Mouse (Mus musculus) brain, embryonic 14.5 days (tissue): Measurements from ENCODE around the gene Tapt1. TPM values are rescaled to one million over a fixed set of nuclear protein-coding genes. Genes with fewer than 3 reads are reported as not detected.
"Not testable (repeated sequence)": the region's sequence is repeated elsewhere in the genome, so short reads cannot be mapped to it uniquely, and the experiment has no call there.

Experiments used
- DNase-seq: peaks from one replicate; pipeline ENCODE4 v3.0.0-alpha.2; 2011; ENCODE audit warnings: low read depth
- CTCF ChIP-seq: fragments of 200-500 bp; IDR thresholded peaks from 2 replicates; pipeline ENCODE4 v1.5.1; 2012; ENCODE audit warnings: inconsistent platforms, mild to moderate bottlenecking, moderate library complexity, borderline replicate concordance; ENCODE audit not compliant: insufficient read depth, insufficient read length; ENCODE audit errors: extremely low read depth
- POLR2A ChIP-seq: fragments of 200-500 bp; IDR thresholded peaks from 2 replicates; pipeline ENCODE4 v1.6.1; 2012; ENCODE audit warnings: mild to moderate bottlenecking, inconsistent platforms, borderline replicate concordance; ENCODE audit not compliant: poor library complexity, insufficient read depth, insufficient read length, severe bottlenecking; ENCODE audit errors: extremely low read depth
- polyA plus RNA-seq: library from polyadenylated mRNA; depleted of rRNA; stranded (reverse); fragments of >200 nt; gene quantifications from 2 replicates; pipeline ENCODE4 v1.2.3, GENCODE M21; 2012; rRNA removed

Gene Tapt1
- polyA plus RNA-seq, 1 experiment = 43.9 TPM

GRCm38 (mm10) chr5:44127487-44127886 lies 98.9 kb downstream of the Tapt1 start:
- DNase-seq = no peak
- TF ChIP-seq POLR2A = no peak
- no peak for TF ChIP-seq CTCF

DNA sequence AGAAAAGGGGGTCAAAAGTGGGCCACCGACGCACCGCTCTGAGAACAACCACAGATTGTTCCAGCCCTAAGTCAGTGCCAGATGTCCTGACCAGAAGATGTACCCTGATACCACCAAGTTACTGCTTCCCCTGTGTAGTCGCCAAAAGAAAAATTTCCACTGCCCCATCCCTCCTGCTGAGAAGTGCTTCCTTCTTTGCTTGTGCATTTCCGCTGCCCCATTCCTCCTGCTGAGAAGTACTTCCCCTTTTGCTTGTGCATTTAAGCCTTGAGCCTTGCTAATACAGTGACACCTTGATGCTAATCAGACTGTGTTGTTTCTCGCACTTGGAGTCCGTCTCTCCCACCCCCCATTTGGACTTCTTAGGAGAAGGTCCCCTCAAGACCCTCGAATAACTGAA lies 99.9 kb downstream of the Tapt1 start:
- not testable (repeated sequence) for DNase-seq

Other genes starting within 250 kb of the Tapt1 start
- 4.7 and 4.9 TPM in 2 replicates for gene Fgfbp1, start 244.8 kb downstream of the Tapt1 start, polyA plus RNA-seq
- 30.4 and 30.6 TPM in 2 replicates for gene Prom1, start 124.6 kb downstream of the Tapt1 start, polyA plus RNA-seq